Mouse (Mus musculus) left cerebral cortex, adult 18-20 months (tissue): ENCODE data around the gene Gtsf1l. TPM values are rescaled to one million over a fixed set of nuclear protein-coding genes. Genes with fewer than 3 reads are reported as not detected.

ENCODE experiments used
- DNase-seq, 2 experiments: peaks; one replicate each; pipeline ENCODE4 v3.0.0; 2021 to 2022; ENCODE audit warnings: low spot score in 2 of 2, mixed read lengths in 1 of 2
- microRNA-seq, 2 experiments: library from miRNA; unstranded; fragments of <30 nt; microRNA quantifications; one replicate each; pipeline ENCODE4 v1.2.0; 2021
- total RNA-seq, 2 experiments: library from RNA; stranded (reverse); gene quantifications; 2 replicates each; pipeline ENCODE4 v1.2.3; 2021

Gtsf1l gene
- total RNA-seq, 2 experiments from 2014 or later, result not detected

DNA sequence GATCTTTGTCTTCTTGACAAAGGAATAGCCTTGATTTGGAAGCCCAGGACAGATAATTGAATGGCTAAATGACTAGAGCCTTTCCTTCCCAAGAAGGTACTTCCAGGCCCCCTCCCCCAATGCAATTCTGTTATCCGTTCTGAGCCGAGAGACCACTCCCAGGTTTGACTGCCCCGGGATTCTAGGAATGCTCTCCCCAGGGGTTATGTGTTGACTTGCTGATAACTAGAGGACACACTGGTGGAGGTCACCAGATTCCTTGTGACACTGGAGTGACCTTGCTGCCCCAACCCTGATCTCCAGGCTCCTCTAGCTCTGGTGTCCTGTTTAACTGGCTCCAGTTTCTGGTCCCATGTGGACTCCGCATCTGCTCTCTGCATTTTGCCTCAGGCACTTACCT, 35.6 kb downstream of the Gtsf1l start:
- DNase-seq, result no peak

DNA sequence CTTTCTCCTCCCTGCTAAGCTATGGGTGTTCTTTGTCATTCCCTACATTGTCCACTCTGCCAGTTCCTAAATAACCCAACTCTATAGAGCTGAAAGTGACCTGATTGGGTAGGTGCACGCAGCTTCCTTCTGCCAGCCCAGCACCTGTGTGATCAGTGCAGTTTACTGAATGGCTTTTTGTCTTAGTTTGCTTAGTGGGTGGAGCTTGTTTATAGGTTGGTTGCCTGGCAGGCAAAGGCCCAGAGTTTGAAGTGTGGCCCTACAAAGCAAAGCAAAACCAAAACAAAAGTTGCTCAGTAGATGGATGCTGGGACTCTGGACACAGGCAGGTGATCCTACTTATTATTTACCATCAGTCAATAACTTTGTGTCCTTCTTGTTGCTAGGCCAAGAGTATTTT, 36.0 kb downstream of the Gtsf1l start:
- no peak for DNase-seq

DNA sequence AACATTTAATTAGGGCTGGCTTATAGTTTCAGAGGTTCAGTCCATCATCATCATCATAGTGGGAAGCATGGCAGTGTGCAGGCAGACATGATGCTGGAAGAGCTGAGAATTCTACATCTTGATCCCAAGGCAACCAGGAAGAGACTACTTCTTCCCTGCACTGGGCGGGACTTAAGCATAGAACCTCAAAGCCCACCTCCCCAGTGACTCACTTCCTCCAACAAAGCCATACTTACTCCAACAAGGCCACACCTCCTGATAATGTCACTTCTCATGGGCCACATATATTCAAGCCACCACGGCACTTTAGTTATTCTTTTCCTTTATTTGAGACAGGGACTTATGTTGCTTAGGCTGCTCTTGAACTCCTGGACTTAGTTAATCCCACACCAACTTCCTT, 38.5 kb downstream of the Gtsf1l start:
- DNase-seq, result no peak

DNA sequence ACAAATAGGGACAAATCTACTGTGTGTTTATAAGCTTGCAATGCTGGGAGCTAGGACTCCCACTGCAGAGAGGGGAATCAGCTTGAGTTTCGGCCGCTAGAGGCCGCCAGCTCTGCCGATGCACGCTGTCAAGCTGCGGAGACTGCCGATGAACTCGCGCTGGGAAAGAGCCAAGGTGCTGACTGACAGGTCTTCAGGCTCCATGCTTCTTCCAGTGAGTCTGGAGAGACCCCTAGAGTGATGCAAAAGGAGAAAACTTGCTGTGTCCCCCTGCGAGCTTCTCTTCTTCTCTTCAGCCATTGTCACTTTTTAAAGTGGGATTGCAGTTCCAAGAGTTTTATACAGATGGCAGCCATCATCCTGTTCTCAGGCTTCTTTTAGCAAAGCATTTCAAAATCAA, 39.5 kb downstream of the Gtsf1l start:
- peak; percentile 72 to 74 for DNase-seq

DNA sequence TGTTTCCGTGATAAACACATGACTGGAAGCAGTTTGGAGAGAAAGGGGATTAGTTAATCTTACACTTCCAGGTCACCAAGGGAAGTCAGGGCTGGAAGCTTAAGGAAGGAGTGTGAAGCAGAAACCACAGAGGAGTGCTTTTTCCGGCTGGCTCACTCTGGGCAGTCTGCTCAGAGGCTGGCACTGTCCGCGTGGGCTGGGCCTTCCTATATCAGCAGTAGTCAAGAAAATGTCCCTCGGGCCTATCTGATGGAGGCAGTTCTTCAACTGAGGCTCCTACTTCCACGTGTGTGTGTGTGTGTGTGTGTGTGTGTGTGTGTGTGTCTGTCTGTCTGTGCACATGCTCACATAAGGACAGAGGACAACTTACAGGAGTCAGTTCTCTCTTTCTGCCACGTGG, 47.7 kb downstream of the Gtsf1l start:
- DNase-seq, result no peak

Small RNA genes lying within 50 kb of the gene (microRNA-seq; reads per million reads assigned to microRNA genes)
- gene Gm22174 (0 reads per million in 2 experiments), gene Mir7003 (0 reads per million in 2 experiments)

Other genes with a start within 250 kb of the Gtsf1l start
- 10 to 100 TPM; 92.2 to 95.8 TPM for gene Srsf6, start 156.3 kb downstream of the Gtsf1l start, total RNA-seq
- 10 to 100 TPM; 13.4 to 15.7 TPM for gene L3mbtl1, start 144.4 kb downstream of the Gtsf1l start, total RNA-seq
- under 1 TPM; 0.30 to 0.45 TPM for gene Sgk2, start 100.5 kb downstream of the Gtsf1l start, total RNA-seq
- gene Ift52, start 70.5 kb downstream of the Gtsf1l start, total RNA-seq, result 10 to 100 TPM; 36.2 to 41.9 TPM
- 1 to 10 TPM in 1 of 2 experiments, under 1 TPM in 1; 0.59 to 2.2 TPM for gene Mybl2, start 33.2 kb downstream of the Gtsf1l start, total RNA-seq
- gene Tox2, start 115.3 kb upstream of the Gtsf1l start, total RNA-seq, result 10 to 100 TPM; 28.0 to 32.5 TPM